Mouse (Mus musculus): ENCODE measurements around the gene Nek6. TPM values are rescaled to one million over a fixed set of nuclear protein-coding genes. Genes with fewer than 3 reads are reported as not detected.

The Nek6 gene
- polyA plus RNA-seq, 1 experiment, result 17.2 TPM

DNA sequence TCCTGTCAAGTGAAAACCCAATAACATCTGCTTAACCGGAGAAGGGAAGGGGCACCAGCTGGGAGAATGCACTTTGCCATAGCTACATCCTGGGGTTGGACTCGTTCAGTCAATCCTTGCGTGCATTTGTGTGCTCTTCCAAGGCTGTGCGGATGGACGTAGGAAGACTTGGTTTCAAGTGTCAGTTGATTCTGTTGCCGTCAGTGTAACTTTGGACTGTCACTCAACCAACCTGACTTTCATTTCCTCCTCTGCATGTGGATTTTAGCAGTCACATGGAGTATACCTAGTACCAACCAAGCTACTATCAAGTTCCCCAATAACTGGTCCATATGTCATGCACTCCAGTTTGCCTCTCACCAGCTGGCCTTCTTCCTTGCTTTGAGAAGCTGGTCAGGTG lies 33.5 kb downstream of the Nek6 start:
- H3K36me3 ChIP-seq (ENCODE audit: control insufficient read depth, insufficient read depth, low read length), result no peaks in the 10 kb centered on the region
- no peaks in the 10 kb centered on the region for H3K27me3 ChIP-seq (ENCODE audit: control insufficient read depth, insufficient read depth, low read length)
- H3K27ac ChIP-seq (ENCODE audit: control insufficient read depth, insufficient read depth, low read length), result no peak overlapping the region
- WGBS, result 45% methylated on average over 6 of the region's 6 CpGs
- no peak overlapping the region for H3K4me3 ChIP-seq (ENCODE audit: control insufficient read depth, insufficient read depth, low read length)
- H3K4me1 ChIP-seq (replicated peaks; ENCODE audit: control insufficient read depth, insufficient read depth, low read length), result no peaks in the 10 kb centered on the region
- TF ChIP-seq CTCF (IDR thresholded peaks at IDR 0.05; ENCODE audit: borderline replicate concordance, control insufficient read depth, extremely low read depth, insufficient read depth, low read length, poor library complexity), result no peak
- TF ChIP-seq POLR2A (IDR thresholded peaks at IDR 0.05; ENCODE audit: control insufficient read depth, extremely low read depth, insufficient read depth, low read length, poor library complexity), result no peak
- no peak for DNase-seq

GRCm38 (mm10) chr2:38545706-38546105 lies 34.3 kb downstream of the Nek6 start:
- Histone ChIP-seq H3K4me3 (ENCODE audit: control insufficient read depth, insufficient read depth, low read length) (no peak overlapping the region), H3K36me3 (ENCODE audit: control insufficient read depth, insufficient read depth, low read length) (no peaks in the 10 kb centered on the region), H3K4me1 (replicated peaks; ENCODE audit: control insufficient read depth, insufficient read depth, low read length) (no peaks in the 10 kb centered on the region), H3K27ac (ENCODE audit: control insufficient read depth, insufficient read depth, low read length) (no peak overlapping the region), H3K27me3 (ENCODE audit: control insufficient read depth, insufficient read depth, low read length) (no peaks in the 10 kb centered on the region)
- no peak for DNase-seq
- no peak for TF ChIP-seq CTCF (IDR thresholded peaks at IDR 0.05; ENCODE audit: borderline replicate concordance, control insufficient read depth, extremely low read depth, insufficient read depth, low read length, poor library complexity)
- TF ChIP-seq POLR2A (IDR thresholded peaks at IDR 0.05; ENCODE audit: control insufficient read depth, extremely low read depth, insufficient read depth, low read length, poor library complexity), result no peak

GRCm38 (mm10) chr2:38546222-38546621 lies 34.8 kb downstream of the Nek6 start:
- no peaks in the 10 kb centered on the region for H3K27me3 ChIP-seq (ENCODE audit: control insufficient read depth, insufficient read depth, low read length)
- H3K4me1 ChIP-seq (replicated peaks; ENCODE audit: control insufficient read depth, insufficient read depth, low read length), result no peaks in the 10 kb centered on the region
- WGBS, result 95% methylated on average over 6 of the region's 6 CpGs
- no peak overlapping the region for H3K27ac ChIP-seq (ENCODE audit: control insufficient read depth, insufficient read depth, low read length)
- no peak for DNase-seq
- TF ChIP-seq CTCF (IDR thresholded peaks at IDR 0.05; ENCODE audit: borderline replicate concordance, control insufficient read depth, extremely low read depth, insufficient read depth, low read length, poor library complexity) (no peak), POLR2A (IDR thresholded peaks at IDR 0.05; ENCODE audit: control insufficient read depth, extremely low read depth, insufficient read depth, low read length, poor library complexity) (no peak)
- H3K4me3 ChIP-seq (ENCODE audit: control insufficient read depth, insufficient read depth, low read length), result no peak overlapping the region
- no peaks in the 10 kb centered on the region for H3K36me3 ChIP-seq (ENCODE audit: control insufficient read depth, insufficient read depth, low read length)

GRCm38 (mm10) chr2:38546748-38547147 lies 35.3 kb downstream of the Nek6 start:
- Histone ChIP-seq H3K27me3 (ENCODE audit: control insufficient read depth, insufficient read depth, low read length) (no peaks in the 10 kb centered on the region), H3K36me3 (ENCODE audit: control insufficient read depth, insufficient read depth, low read length) (no peaks in the 10 kb centered on the region), H3K27ac (ENCODE audit: control insufficient read depth, insufficient read depth, low read length) (no peak overlapping the region), H3K4me3 (ENCODE audit: control insufficient read depth, insufficient read depth, low read length) (no peak overlapping the region), H3K4me1 (replicated peaks; ENCODE audit: control insufficient read depth, insufficient read depth, low read length) (no peaks in the 10 kb centered on the region)
- no peak for TF ChIP-seq POLR2A (IDR thresholded peaks at IDR 0.05; ENCODE audit: control insufficient read depth, extremely low read depth, insufficient read depth, low read length, poor library complexity)
- WGBS, result 94% methylated on average over 5 of the region's 5 CpGs
- no peak for DNase-seq

- no peak for DNase-seq
- no peak overlapping the region for H3K4me3 ChIP-seq (ENCODE audit: control insufficient read depth, insufficient read depth, low read length)
- H3K27ac ChIP-seq (ENCODE audit: control insufficient read depth, insufficient read depth, low read length), result no peak overlapping the region
- TF ChIP-seq POLR2A (IDR thresholded peaks at IDR 0.05; ENCODE audit: control insufficient read depth, extremely low read depth, insufficient read depth, low read length, poor library complexity), result no peak
- no peak for TF ChIP-seq CTCF (IDR thresholded peaks at IDR 0.05; ENCODE audit: borderline replicate concordance, control insufficient read depth, extremely low read depth, insufficient read depth, low read length, poor library complexity)
- H3K4me1 ChIP-seq (replicated peaks; ENCODE audit: control insufficient read depth, insufficient read depth, low read length), result no peaks in the 10 kb centered on the region
- H3K36me3 ChIP-seq (ENCODE audit: control insufficient read depth, insufficient read depth, low read length), result no peaks in the 10 kb centered on the region
- WGBS, result 72% methylated on average over 11 of the region's 11 CpGs
- H3K27me3 ChIP-seq (ENCODE audit: control insufficient read depth, insufficient read depth, low read length), result no peaks in the 10 kb centered on the region
These were observed 36.5 kb downstream of the Nek6 start for GRCm38 (mm10) chr2:38547793-38548517.

DNA sequence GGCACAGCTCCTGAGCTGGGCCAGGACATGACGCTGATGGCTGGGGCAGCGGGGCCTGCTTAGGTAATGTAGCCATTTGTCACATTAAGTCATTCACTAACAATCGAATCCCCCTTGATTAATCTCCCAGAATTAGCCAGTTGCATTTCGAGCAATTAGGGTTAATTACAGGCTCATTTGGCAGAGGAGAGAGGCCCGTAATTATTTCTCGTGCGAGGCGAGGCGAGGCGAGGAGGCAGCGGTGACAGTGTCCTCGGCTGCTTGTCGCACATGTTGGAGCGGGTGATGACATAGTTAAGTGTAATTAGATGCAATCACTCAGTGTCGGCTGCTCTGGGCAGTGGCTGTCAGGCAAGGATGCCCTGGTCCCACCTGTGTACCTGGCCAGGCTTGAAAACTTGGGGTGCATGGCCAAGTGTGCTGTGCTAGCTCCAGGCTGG lies 40.6 kb downstream of the Nek6 start:
- no peak for TF ChIP-seq CTCF (IDR thresholded peaks at IDR 0.05; ENCODE audit: borderline replicate concordance, control insufficient read depth, extremely low read depth, insufficient read depth, low read length, poor library complexity)
- TF ChIP-seq POLR2A (IDR thresholded peaks at IDR 0.05; ENCODE audit: control insufficient read depth, extremely low read depth, insufficient read depth, low read length, poor library complexity), result no peak
- WGBS, result 96% methylated on average over 15 of the region's 15 CpGs

More for the DNA sequence above, 40.6 kb downstream of the Nek6 start:
- Histone ChIP-seq H3K27me3 (ENCODE audit: control insufficient read depth, insufficient read depth, low read length) (no peaks in the 10 kb centered on the region), H3K36me3 (ENCODE audit: control insufficient read depth, insufficient read depth, low read length) (no peaks in the 10 kb centered on the region), H3K4me3 (ENCODE audit: control insufficient read depth, insufficient read depth, low read length) (no peak overlapping the region), H3K27ac (ENCODE audit: control insufficient read depth, insufficient read depth, low read length) (no peak overlapping the region), H3K4me1 (replicated peaks; ENCODE audit: control insufficient read depth, insufficient read depth, low read length) (no peaks in the 10 kb centered on the region)
- no peak for DNase-seq

All from thymus, adult 2 months (tissue).